Mouse (Mus musculus) megakaryocyte-erythroid progenitor cell, adult 5-6 weeks (primary cell): ENCODE results near the gene Gm10801. TPM values are rescaled to one million over a fixed set of nuclear protein-coding genes. Genes with fewer than 3 reads are reported as not detected.
"Not testable (repeated sequence)": the region's sequence is repeated elsewhere in the genome, so short reads cannot be mapped to it uniquely, and the experiment has no call there.

Experiments
- ATAC-seq: replicated peaks from 2 replicates; pipeline ENCODE4 v1.8.0; 2016; ENCODE audit warnings: mild to moderate bottlenecking, inconsistent platforms; ENCODE audit not compliant: severe bottlenecking, poor library complexity, low FRiP score, low TSS enrichment
- total RNA-seq, 2 experiments: library from RNA; stranded (forward) in 1 of 2; stranded (reverse) in 1 of 2; fragments of 200-1000, 215-1000 nt in 1 of 2; fragments of >200 nt in 1 of 2; fragmentation: Nextera tagmentation in 1 of 2; gene quantifications; 2 replicates each; pipeline ENCODE4 v1.2.3; 2014 to 2017

The Gm10801 gene
- total RNA-seq (2014; fragmentation: Nextera tagmentation) = 12.8 and 23.0 TPM in 2 replicates
- 19.0 TPM in 1 of 2 replicates, not detected in the other for total RNA-seq (2017)

- ATAC-seq = not testable (repeated sequence)
Measured at GRCm38 (mm10) chr2:98661937-98662336, at the start of gene Gm10801. Gm10801 (plus strand) TSS chr2:98662237.

- ATAC-seq = not testable (repeated sequence)
Measured at GRCm38 (mm10) chr2:98667201-98667600, 5.2 kb downstream of the Gm10801 start, which contains the start of gene Gm10800. Gm10800 (minus strand) TSS chr2:98667301.

- no peak for ATAC-seq
Measured at GRCm38 (mm10) chr2:98697533-98697932, 35.5 kb downstream of the Gm10801 start.

Other genes starting within 250 kb of the Gm10801 start
- 95.0 and 250 TPM in 2 replicates for gene Gm10800, start 5.1 kb downstream of the Gm10801 start, total RNA-seq (2014; fragmentation: Nextera tagmentation)
- 6.4 and 180 TPM in 2 replicates for gene Gm10800, start 5.1 kb downstream of the Gm10801 start, total RNA-seq (2017)